Mouse (Mus musculus) testis, adult 2 months (tissue): ENCODE measurements at regions not wholly inside any gene's neighbourhood (a gene's known extent, or its start where the extent isn't known, plus 50 kb on each side); places are given as distances from the start of the nearest gene placed in this dataset.

Source experiments
- H3K27ac ChIP-seq: fragments of 200-500 bp; 2 replicates; pipeline ENCODE4 v1.5.1; 2012; ENCODE audit warnings: low read depth, low read length; ENCODE audit not compliant: control insufficient read depth, insufficient read depth
- H3K27me3 ChIP-seq: fragments of 200-500 bp; 2 replicates; pipeline ENCODE4 v1.6.1; 2012; ENCODE audit warnings: mild to moderate bottlenecking, low read length, moderate library complexity; ENCODE audit not compliant: control insufficient read depth, insufficient read depth
- H3K36me3 ChIP-seq: fragments of 200-500 bp; 2 replicates; pipeline ENCODE4 v1.6.1; 2012; ENCODE audit warnings: mild to moderate bottlenecking, low read length; ENCODE audit not compliant: control insufficient read depth, insufficient read depth
- H3K4me1 ChIP-seq: fragments of 200-500 bp; 2 replicates; pipeline ENCODE4 v1.6.1; 2012; ENCODE audit warnings: low read length; ENCODE audit not compliant: control insufficient read depth, insufficient read depth
- H3K4me3 ChIP-seq: fragments of 200-500 bp; 2 replicates; pipeline ENCODE4 v1.5.1; 2012; ENCODE audit warnings: low read depth, mild to moderate bottlenecking, low read length, moderate library complexity, mixed read lengths; ENCODE audit not compliant: control insufficient read depth
- CTCF ChIP-seq: fragments of 200-500 bp; IDR thresholded peaks from 2 replicates; pipeline ENCODE4 v1.5.1; 2012; ENCODE audit warnings: low read depth, mild to moderate bottlenecking, inconsistent platforms, low read length, moderate library complexity; ENCODE audit not compliant: control insufficient read depth, insufficient read depth, insufficient replicate concordance
- POLR2A ChIP-seq: fragments of 200-500 bp; IDR thresholded peaks from 2 replicates; pipeline ENCODE4 v1.6.1; 2012; ENCODE audit warnings: low read depth, mild to moderate bottlenecking, inconsistent platforms, low read length, moderate library complexity; ENCODE audit not compliant: control insufficient read depth

DNA sequence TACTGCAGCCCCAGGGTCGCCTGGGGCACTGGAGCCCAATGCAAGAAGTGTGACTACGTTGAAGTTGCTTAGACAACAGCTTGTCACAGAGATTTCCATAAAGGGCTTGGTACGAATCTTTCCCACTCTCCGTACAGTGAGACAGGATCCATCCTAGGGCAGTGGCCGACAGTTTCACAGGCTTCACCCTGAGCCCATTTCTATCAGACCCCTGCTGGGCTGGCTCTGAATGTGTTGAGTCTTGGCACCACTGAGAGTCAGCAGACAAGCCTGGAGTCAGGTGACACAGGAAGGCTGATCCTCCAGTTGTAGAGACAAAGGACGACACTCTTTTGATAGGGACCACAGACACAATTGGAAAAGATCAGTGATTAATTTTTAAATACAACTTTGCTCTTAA lies 255.2 kb downstream of the Irs2 start:
- Histone ChIP-seq H3K36me3 (no peaks in the 10 kb centered on the region), H3K27me3 (no peaks in the 10 kb centered on the region), H3K4me3 (no peak overlapping the region), H3K27ac (no peak overlapping the region), H3K4me1 (no peaks in the 10 kb centered on the region)
- no peak for TF ChIP-seq CTCF

- Histone ChIP-seq H3K4me1 (no peaks in the 10 kb centered on the region), H3K36me3 (no peaks in the 10 kb centered on the region), H3K4me3 (no peak overlapping the region), H3K27me3 (no peaks in the 10 kb centered on the region), H3K27ac (no peak overlapping the region)
- TF ChIP-seq CTCF (no peak), POLR2A (no peak)
Measured at GRCm38 (mm10) chr8:10747150-10747549, 261.1 kb downstream of the Irs2 start.

DNA sequence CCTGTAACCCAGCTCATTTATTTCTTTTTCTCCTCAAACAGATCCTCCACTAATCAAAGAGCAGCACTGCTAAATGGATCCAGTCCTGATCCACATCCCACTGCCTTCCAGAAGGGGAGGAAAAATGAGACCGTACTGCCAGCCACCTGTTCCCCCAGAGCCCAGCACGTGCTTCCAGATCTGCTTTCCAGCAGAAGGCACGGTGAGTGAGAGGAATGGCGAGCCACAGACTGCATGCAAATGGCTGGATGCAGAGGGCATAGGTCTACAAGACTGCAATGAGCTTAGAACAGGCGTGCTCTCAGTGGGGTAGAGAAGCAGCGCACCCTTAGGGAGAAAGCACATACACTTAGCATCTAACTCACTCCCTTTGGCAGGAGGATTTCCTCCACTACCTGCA lies 265.0 kb downstream of the Irs2 start:
- TF ChIP-seq POLR2A (no peak), CTCF (no peak)
- H3K27me3 ChIP-seq: no peaks in the 10 kb centered on the region
- no peak overlapping the region for H3K4me3 ChIP-seq
- no peaks in the 10 kb centered on the region for H3K4me1 ChIP-seq
- no peaks in the 10 kb centered on the region for H3K36me3 ChIP-seq
- no peak overlapping the region for H3K27ac ChIP-seq

GRCm38 (mm10) chr8:10740837-10741236 lies 267.4 kb downstream of the Irs2 start:
- Histone ChIP-seq H3K27me3 (no peaks in the 10 kb centered on the region), H3K27ac (no peak overlapping the region), H3K4me3 (no peak overlapping the region), H3K4me1 (peaks cover 2% of the 10 kb centered on the region; the same call in 1 of the 2 replicates), H3K36me3 (no peaks in the 10 kb centered on the region)
- TF ChIP-seq CTCF: no peak
- TF ChIP-seq POLR2A: no peak

GRCm38 (mm10) chr8:10738486-10739081 lies 269.7 kb downstream of the Irs2 start:
- no peak overlapping the region for H3K27ac ChIP-seq
- no peaks in the 10 kb centered on the region for H3K27me3 ChIP-seq
- no peaks in the 10 kb centered on the region for H3K36me3 ChIP-seq
- TF ChIP-seq CTCF (no peak), POLR2A (no peak)
- H3K4me1 ChIP-seq: peaks cover 2% of the 10 kb centered on the region; the same call in 1 of the 2 replicates
- no peak overlapping the region for H3K4me3 ChIP-seq

- peaks cover 2% of the 10 kb centered on the region; the same call in 1 of the 2 replicates for H3K4me1 ChIP-seq
- H3K27me3 ChIP-seq: no peaks in the 10 kb centered on the region
- TF ChIP-seq CTCF: no peak
- TF ChIP-seq POLR2A: no peak
Measured at GRCm38 (mm10) chr8:10734746-10735145, 273.5 kb downstream of the Irs2 start.

DNA sequence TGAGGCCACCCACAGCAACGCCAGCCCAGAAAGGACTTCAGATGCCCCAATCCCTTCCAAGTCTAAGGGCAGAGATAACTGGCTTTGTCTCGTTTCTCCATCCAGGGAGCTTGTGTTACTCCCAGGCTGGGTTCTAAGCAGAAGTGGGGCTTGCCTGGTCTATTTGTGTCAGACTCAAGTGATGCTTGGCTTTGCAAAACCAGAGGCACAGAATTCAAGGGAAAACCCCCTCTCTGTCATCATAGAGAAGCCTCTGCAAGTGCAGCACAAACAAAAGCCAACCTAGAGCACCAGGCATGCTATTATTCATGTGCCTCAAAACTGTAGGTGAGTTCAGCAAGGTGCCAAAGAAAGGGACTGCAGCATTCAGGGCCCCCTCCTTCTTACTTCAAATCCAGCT lies 284.9 kb downstream of the Irs2 start:
- H3K36me3 ChIP-seq: no peaks in the 10 kb centered on the region
- no peaks in the 10 kb centered on the region for H3K27me3 ChIP-seq
- TF ChIP-seq CTCF (no peak), POLR2A (no peak)
- H3K27ac ChIP-seq: no peak overlapping the region
- no peaks in the 10 kb centered on the region for H3K4me1 ChIP-seq
- no peak overlapping the region for H3K4me3 ChIP-seq

More at GRCm38 (mm10) chr8:10734746-10735145, 273.5 kb downstream of the Irs2 start:
- H3K27ac ChIP-seq: no peak overlapping the region
- H3K4me3 ChIP-seq: no peak overlapping the region
- H3K36me3 ChIP-seq: no peaks in the 10 kb centered on the region

DNA sequence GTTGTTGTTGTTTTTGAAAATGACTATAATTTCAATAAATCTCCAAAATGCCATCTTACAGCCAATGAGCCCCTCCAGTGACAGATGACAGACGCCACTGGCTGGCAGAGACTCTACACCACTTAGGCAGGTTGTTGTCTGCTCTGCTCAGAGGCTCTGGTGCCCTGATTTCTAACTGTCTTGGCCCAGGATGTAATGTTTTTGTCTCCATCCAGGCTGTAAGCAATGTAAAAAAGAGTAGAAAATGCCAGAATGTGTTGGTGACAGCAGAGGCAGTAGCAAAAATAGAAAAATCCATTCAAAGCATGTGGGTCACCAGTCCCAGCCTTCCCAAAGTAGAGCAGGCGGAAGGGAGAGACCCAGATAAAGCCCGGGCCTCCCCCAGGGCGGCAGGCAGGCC lies 285.5 kb downstream of the Irs2 start:
- Histone ChIP-seq H3K27ac (no peak overlapping the region), H3K4me3 (no peak overlapping the region), H3K27me3 (no peaks in the 10 kb centered on the region), H3K36me3 (no peaks in the 10 kb centered on the region), H3K4me1 (no peaks in the 10 kb centered on the region)
- TF ChIP-seq CTCF: no peak
- no peak for TF ChIP-seq POLR2A
